Mouse (Mus musculus) common myeloid progenitor, adult 5-6 weeks (primary cell): ENCODE data around the gene Hoxd9. TPM values are rescaled to one million over a fixed set of nuclear protein-coding genes. Genes with fewer than 3 reads are reported as not detected.

Experiments
- ATAC-seq: replicated peaks from 2 replicates; pipeline ENCODE4 v1.8.0; 2016; ENCODE audit warnings: low read depth, mild to moderate bottlenecking, moderate TSS enrichment, inconsistent platforms; ENCODE audit not compliant: poor library complexity, severe bottlenecking
- total RNA-seq: library from RNA; stranded (forward); fragments of 200-1000, 187-1606 nt; gene quantifications from 2 replicates; pipeline ENCODE4 v1.2.3, GENCODE M21; 2017

The Hoxd9 gene
- total RNA-seq, 1 experiment from 2014 or later: not detected

- no peak for ATAC-seq
Observed at GRCm38 (mm10) chr2:74681594-74682531, 15.7 kb upstream of the Hoxd9 start.

GRCm38 (mm10) chr2:74682796-74683195 lies 14.7 kb upstream of the Hoxd9 start:
- no peak for ATAC-seq

DNA sequence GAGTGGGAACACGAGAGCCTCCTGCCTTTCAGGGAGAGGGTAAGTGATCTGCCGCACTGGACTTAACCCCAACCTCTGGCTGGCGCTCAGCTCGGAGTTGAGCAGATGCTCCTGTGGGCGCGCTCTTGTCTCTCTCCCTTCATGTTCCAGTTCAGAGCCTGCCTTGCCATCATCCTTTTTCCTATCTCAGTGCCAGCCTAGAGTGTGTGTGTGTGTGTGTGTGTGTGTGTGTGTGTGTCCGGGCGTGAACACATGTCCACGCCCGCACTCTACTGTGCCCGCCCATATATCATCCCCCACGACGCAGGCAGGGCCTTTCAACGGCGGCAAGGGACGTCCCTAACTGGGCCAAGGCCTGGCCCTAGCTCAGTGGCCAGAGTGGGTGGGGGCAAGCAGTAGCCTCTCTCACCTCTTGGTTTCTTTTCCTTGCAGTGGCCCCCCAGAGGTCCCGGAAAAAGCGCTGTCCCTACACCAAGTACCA lies 14.0 kb upstream of the Hoxd9 start:
- no peak for ATAC-seq

GRCm38 (mm10) chr2:74684106-74684505 lies 13.4 kb upstream of the Hoxd9 start:
- no peak for ATAC-seq

DNA sequence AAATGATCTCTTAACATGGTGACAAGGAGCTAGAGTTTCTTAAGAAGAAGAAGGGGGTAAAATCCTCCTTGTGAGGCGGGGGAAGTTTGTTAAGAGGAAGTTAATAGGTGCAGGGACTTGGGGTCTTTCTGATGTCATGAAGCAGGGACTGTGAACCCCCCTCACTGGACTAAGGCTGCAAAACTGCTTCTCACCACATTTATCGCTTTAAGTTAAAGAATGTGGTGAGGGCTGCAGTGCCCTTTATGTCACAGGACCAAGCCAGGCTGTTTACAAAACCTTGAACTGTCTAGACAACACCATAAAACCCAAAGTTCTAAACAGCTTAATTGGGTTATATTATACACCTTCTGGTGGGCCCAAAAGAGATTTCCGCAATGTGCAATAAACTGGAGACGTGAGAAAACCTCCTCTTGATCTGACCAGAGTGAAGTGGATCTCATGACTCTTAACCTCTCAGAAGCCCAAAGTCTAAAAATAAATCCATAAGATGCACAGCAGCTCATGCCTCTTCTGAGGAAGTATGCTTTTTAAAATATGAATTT lies 12.4 kb upstream of the Hoxd9 start:
- no peak for ATAC-seq

DNA sequence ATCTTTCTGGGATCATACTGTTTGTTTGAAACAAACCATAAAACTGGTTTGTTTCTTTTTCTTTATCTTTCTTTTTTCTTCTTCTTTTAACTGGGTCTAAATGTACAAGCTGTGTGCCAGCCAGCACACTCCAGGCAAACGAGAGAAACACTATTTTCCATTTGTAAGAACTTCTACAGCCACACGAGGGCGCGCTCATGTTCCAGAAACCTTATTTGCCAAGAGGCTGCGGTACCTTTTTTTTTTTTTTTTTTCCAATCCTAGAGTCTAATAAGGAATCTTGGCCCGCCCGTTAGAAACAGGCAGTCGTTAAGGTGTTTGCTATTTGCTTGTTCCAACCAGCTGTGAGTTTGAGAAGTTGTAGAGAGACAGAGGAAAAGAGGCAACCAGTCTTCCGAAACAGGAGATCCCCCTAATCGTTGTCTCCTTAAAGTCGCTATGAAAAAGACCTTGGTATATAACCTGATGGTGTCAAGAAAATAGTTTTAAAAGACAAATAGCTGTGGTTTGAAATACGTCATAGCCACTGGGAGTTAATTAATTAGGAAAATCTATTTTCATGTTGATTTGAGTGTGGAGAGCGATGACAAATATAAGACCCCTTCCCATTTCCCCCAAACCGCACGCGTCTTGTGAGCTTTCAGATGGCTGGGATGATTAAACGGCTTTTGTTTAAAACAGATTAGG lies 11.1 kb upstream of the Hoxd9 start:
- 0 out of 2 replicates have a peak, but pooled peaks have one; percentile 51 for ATAC-seq

DNA sequence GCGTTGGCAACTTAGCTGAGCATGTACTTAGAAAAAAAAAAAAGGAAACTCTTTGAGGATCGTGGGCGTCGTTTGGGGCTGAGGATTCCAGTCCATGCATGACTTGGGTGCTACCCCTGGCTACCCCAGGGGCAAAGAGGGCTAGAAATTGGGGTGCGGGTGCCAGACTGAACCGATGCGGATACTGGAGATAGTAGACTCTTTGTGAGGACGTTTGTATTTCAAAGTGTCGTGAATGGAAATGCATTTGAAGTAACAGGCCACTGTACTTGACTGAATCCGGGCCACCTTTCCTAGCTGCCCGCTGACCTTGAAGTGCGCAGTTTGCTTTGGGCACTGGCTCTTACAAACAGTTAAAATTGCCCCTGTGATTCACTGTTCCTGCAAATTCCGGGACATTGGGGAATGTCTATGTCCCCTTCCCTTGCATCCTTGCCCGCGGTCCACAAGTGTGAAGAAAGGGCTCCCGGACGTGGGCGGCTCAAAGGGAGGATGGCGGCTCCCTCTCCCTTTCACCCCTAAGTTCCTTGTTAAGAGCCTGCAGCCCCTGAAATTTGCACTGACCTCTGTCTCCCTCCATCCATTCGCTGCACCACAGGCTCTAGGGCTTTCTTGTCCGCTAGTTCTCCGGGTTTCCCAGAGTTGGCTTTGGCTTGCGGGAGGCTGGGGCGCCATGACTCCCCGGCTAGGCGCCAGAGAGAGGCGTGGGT lies 10.4 kb upstream of the Hoxd9 start:
- no peak for ATAC-seq

DNA sequence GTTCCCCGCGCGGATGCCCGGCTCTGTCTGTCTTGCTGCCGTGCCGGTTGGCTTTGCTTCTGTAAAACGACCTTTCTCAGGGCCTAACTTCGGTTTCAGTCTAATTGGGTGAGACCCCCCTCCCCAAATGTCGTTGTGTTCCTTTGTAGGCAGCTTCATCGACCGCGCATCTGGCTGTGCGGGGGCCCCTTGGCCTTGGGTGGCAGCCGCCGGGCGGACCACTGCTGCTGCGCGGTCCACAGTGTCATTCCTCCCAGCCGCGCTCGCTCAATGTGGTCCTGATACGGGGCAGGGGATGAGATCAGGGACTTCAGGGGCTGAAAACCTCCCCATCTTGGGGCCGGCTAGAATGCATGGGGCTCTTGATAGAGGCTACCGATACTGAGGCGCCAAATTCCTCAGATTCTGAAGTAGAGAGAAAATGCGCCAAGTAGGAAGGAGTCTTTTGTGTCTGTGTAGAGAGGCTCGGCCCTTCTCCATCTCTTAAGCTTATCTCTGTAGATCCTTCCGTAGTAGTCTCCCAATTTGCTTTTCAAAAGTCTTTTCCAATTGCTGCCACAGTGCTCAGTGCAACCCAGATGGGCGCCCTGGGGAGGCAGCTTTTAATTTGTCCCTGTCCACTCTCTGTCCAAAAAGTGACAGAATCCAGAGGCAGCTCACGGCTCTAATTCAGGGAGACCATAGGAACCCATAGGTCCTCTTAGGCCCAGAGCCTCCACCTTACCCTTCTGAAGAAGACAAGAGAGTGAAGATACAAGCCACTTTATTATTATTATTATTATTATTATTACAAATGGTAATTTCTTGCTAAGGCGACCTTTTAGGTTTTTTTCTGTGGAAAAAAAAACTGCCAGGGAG lies 9.6 kb upstream of the Hoxd9 start:
- no peak for ATAC-seq

DNA sequence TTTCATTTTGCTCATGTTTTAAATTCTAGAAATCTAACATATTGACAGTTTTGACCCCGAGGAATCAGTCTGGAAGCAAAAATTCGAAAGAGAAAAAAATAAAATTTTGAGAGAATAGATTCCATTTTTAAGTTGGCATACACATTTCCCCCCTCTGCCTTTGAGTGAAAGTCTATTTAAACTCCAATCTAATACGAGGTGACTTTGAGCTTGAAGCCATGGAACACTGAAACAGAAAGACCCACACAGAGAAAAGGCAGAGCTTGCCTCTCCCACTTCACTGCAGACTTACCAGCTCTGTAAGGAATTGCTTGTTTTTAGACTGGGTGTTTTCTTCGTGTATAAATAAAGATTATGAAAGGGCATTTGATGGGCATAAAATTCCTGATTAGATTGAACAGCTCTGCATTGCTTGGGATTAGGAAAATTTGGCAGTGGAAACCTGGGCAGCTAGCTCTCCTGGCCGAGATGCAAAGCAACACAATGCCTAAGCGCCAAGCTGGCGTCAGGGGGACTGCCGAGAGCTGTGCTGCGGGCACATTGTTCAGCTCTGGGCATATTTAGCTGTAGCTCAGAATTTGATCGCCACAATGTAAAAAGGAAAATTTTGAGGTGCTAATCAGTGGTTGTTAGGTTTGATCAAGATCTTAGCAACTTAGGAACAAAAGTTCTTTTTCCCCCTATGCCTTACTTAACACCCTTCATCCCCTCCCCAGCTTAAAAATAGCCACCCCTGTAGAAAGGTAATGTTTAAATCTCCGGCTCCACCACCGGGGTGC lies 8.5 kb upstream of the Hoxd9 start:
- no peak for ATAC-seq

DNA sequence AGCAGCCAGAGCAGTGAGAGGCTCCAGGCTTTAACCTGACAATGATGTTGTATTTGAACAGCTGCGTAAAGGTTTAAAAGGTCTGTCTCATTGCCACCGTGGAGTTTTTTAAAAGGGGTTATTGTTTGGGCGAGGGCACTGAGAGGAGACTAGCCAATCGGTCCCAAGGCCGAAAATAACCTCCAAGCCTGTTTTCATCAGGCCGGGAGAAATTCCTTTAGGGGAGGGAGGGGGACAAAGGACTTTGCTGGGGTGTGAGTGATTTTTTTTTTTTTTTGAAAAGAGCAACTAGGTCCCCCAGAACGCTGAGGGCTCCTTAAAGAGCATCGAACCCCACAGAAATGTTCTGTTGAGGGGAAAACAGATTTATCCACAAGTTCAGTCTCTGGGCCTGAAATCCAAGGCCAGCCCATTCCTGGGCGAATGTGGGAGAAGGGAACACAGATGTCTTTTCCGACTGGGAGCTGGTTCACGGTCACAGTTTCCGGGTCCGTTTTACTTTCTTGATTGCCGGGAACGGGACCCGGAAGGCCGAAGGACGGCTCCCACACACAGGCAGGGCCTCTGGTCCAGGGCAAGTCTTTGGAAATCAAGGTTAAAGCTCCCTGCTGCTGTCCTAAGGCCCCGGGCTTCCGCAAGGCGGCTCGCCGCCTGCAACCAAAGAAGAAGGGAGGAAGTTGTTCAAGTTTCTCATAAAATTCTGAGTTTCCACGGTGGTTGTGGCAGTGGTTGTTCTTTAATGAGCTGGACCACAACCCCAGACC lies 7.8 kb upstream of the Hoxd9 start:
- peak; percentile 48 for ATAC-seq

GRCm38 (mm10) chr2:74690338-74690716 lies 7.2 kb upstream of the Hoxd9 start:
- no peak for ATAC-seq

- no peak for ATAC-seq
Observed at GRCm38 (mm10) chr2:74691022-74691951, 6.2 kb upstream of the Hoxd9 start, which contains the start of gene Hoxd10. TSS of gene Hoxd10 (plus strand) at chr2:74691924.

DNA sequence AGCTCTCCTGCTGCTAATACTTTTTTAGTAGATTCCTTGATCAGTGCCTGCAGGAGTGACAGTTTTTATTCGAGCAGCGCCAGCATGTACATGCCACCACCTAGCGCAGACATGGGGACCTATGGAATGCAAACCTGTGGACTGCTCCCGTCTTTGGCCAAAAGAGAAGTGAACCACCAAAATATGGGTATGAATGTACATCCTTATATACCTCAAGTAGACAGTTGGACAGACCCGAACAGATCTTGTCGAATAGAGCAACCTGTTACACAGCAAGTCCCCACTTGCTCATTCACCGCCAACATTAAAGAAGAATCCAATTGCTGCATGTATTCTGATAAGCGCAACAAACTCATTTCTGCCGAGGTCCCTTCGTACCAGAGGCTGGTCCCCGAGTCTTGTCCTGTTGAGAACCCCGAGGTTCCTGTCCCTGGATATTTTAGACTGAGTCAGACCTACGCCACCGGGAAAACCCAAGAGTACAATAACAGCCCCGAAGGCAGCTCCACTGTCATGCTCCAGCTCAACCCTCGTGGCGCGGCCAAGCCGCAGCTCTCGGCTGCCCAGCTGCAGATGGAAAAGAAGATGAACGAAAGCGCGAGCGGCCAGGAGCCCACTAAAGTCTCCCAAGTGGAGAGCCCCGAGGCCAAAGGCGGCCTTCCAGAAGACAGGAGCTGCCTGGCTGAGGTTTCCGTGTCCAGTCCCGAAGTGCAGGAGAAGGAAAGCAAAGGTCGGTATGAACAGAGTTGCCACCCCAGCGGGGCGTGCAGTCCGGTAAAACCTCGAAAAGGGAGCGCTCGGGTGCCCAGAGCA lies 5.3 kb upstream of the Hoxd9 start:
- no peak for ATAC-seq

GRCm38 (mm10) chr2:74692808-74693431 lies 4.6 kb upstream of the Hoxd9 start:
- ATAC-seq: no peak

- no peak for ATAC-seq
Observed at GRCm38 (mm10) chr2:74693432-74693827, 4.1 kb upstream of the Hoxd9 start.

- ATAC-seq: no peak
Observed at GRCm38 (mm10) chr2:74694066-74694465, 3.5 kb upstream of the Hoxd9 start.
